Mouse (Mus musculus) cerebellum, adult 2 months (tissue): ENCODE measurements at regions not wholly inside any gene's neighbourhood (a gene's known extent, or its start where the extent isn't known, plus 50 kb on each side); places are given as distances from the start of the nearest gene placed in this dataset.

Source experiments
- DNase-seq, 2 experiments: peaks; one replicate each; pipeline ENCODE4 v3.0.0; 2021
- H3K27ac ChIP-seq: fragments of 200-500 bp; 2 replicates; pipeline ENCODE4 v1.5.1; 2012; ENCODE audit warnings: low read length, control low read depth, inconsistent platforms; ENCODE audit not compliant: insufficient read depth
- H3K27me3 ChIP-seq: fragments of 200-500 bp; 2 replicates; pipeline ENCODE4 v1.6.1; 2012; ENCODE audit warnings: inconsistent platforms, mild to moderate bottlenecking, low read length, moderate library complexity; ENCODE audit not compliant: control insufficient read depth, insufficient read depth
- H3K4me1 ChIP-seq: fragments of 200-500 bp; 2 replicates; pipeline ENCODE4 v1.6.1; 2011; ENCODE audit warnings: low read length; ENCODE audit not compliant: control insufficient read depth, insufficient read depth
- H3K4me3 ChIP-seq: fragments of 200-500 bp; replicated peaks from 2 replicates; pipeline ENCODE3; 2011; ENCODE audit warnings: mild to moderate bottlenecking, low read depth, low read length, control low read depth; ENCODE audit not compliant: insufficient read depth
- CTCF ChIP-seq: fragments of 200-500 bp; IDR thresholded peaks from 2 replicates; pipeline ENCODE4 v1.5.1; 2011; ENCODE audit warnings: low read depth, mild to moderate bottlenecking, control low read depth, low read length, moderate library complexity, borderline replicate concordance; ENCODE audit not compliant: insufficient read depth
- POLR2A ChIP-seq: fragments of 200-500 bp; IDR thresholded peaks from 2 replicates; pipeline ENCODE4 v1.6.1; 2011; ENCODE audit warnings: low read length, control low read depth, borderline replicate concordance; ENCODE audit not compliant: insufficient read depth
- whole genome bisulfite sequencing: fragments of 180-500 bp; shearing (Covaris S2); methylation state at CpG from one replicate; pipeline ENCODE4 v1.1.7; 2018; 5-methylcytosine and 5-hydroxymethylcytosine counted together

GRCm38 (mm10) chr3:41375230-41375930 lies 180.2 kb upstream of the Jade1 start:
- Histone ChIP-seq H3K27me3 (no peaks in the 10 kb centered on the region), H3K27ac (no peak overlapping the region), H3K4me1 (no peaks in the 10 kb centered on the region), H3K4me3 (no peak overlapping the region)
- DNase-seq: no peak
- TF ChIP-seq CTCF: no peak
- TF ChIP-seq POLR2A: no peak
- 86% methylated on average over 2 of the region's 2 CpGs for WGBS

- Histone ChIP-seq H3K27ac (no peak overlapping the region), H3K27me3 (no peaks in the 10 kb centered on the region), H3K4me3 (no peak overlapping the region), H3K4me1 (no peaks in the 10 kb centered on the region)
- no peak for TF ChIP-seq POLR2A
- no peak for TF ChIP-seq CTCF
- DNase-seq: no peak
- WGBS: 84% methylated on average over 5 of the region's 5 CpGs
Observed at GRCm38 (mm10) chr3:41373198-41373597, 182.3 kb upstream of the Jade1 start.

GRCm38 (mm10) chr3:41368351-41369101 lies 187.0 kb upstream of the Jade1 start:
- TF ChIP-seq CTCF: no peak
- TF ChIP-seq POLR2A: no peak
- Histone ChIP-seq H3K27ac (no peak overlapping the region), H3K27me3 (no peaks in the 10 kb centered on the region), H3K4me1 (peaks cover 7% of the 10 kb centered on the region), H3K4me3 (no peak overlapping the region)
- WGBS: 80% methylated on average over 7 of the region's 7 CpGs
- no peak for DNase-seq

- no peak for TF ChIP-seq CTCF
- TF ChIP-seq POLR2A: no peak
- 97% methylated on average over 4 of the region's 4 CpGs for WGBS
- H3K27ac ChIP-seq: no peak overlapping the region
- H3K4me3 ChIP-seq: no peak overlapping the region
- no peak for DNase-seq
- no peaks in the 10 kb centered on the region for H3K27me3 ChIP-seq
- H3K4me1 ChIP-seq: peaks cover 7% of the 10 kb centered on the region
Observed at GRCm38 (mm10) chr3:41366764-41367163, 188.8 kb upstream of the Jade1 start.

GRCm38 (mm10) chr3:41366264-41366663 lies 189.3 kb upstream of the Jade1 start:
- Histone ChIP-seq H3K27ac (no peak overlapping the region), H3K27me3 (no peaks in the 10 kb centered on the region), H3K4me3 (no peak overlapping the region), H3K4me1 (peaks cover 7% of the 10 kb centered on the region)
- TF ChIP-seq POLR2A (no peak), CTCF (no peak)
- DNase-seq: peak in 1 of 2 experiments; percentile 36
- WGBS: 8% methylated on average over 9 of the region's 9 CpGs

GRCm38 (mm10) chr3:41365145-41365830 lies 190.2 kb upstream of the Jade1 start:
- H3K4me1 ChIP-seq: peaks cover 7% of the 10 kb centered on the region
- no peak overlapping the region for H3K27ac ChIP-seq
- no peaks in the 10 kb centered on the region for H3K27me3 ChIP-seq
- no peak overlapping the region for H3K4me3 ChIP-seq
- TF ChIP-seq CTCF (no peak), POLR2A (no peak)
- DNase-seq: no peak
- WGBS: 88% methylated on average over 8 of the region's 8 CpGs

- 84% methylated on average over 3 of the region's 3 CpGs for WGBS
- TF ChIP-seq POLR2A (no peak), CTCF (no peak)
Observed at GRCm38 (mm10) chr3:41363947-41364346, 191.6 kb upstream of the Jade1 start.

GRCm38 (mm10) chr3:41360231-41360630 lies 195.3 kb upstream of the Jade1 start:
- TF ChIP-seq CTCF: no peak
- Histone ChIP-seq H3K4me1 (no peaks in the 10 kb centered on the region), H3K27ac (no peak overlapping the region), H3K4me3 (no peak overlapping the region), H3K27me3 (no peaks in the 10 kb centered on the region)
- WGBS: 26% methylated on average over 5 of the region's 5 CpGs
- no peak for DNase-seq

More at GRCm38 (mm10) chr3:41363947-41364346, 191.6 kb upstream of the Jade1 start:
- Histone ChIP-seq H3K27me3 (no peaks in the 10 kb centered on the region), H3K27ac (no peak overlapping the region), H3K4me3 (no peak overlapping the region), H3K4me1 (peaks cover 7% of the 10 kb centered on the region)
- no peak for DNase-seq
